Mouse (Mus musculus) cerebellum, adult 11 months (tissue): Measurements from ENCODE around the gene Gm6904.
A peak's percentile ranks its signal among the peaks of the same experiment; 100 is the strongest.
"Not testable (repeated sequence)": the region's sequence is repeated elsewhere in the genome, so short reads cannot be mapped to it uniquely, and the experiment has no call there.

Experiments
- DNase-seq: peaks from one replicate; pipeline ENCODE4 v3.0.0; 2022

Gene Gm6904

DNA sequence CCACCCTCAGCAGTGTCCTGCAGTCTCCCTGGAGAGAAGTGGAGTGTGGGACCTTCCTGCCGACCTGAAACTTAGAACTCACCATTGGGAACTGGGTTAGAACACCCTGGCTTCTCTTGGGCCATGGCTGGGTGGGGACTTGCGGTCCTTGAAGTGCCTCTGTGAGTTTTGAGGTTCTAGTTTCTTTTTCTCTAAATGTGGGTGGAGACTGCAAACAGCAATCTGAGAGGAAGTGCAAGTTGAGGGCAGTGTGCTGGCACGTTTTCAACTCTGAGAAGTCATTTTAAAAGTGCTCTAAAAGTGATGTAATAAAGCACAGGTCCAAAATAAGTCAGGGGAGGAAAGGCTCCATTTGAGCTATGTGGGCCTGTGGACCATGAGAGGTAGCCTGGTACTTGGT lies at the start of gene Gm6904:
TSS of gene Gm6904 (minus strand) at position 161 of the 400 bp plus-strand sequence.
- DNase-seq: no peak

DNA sequence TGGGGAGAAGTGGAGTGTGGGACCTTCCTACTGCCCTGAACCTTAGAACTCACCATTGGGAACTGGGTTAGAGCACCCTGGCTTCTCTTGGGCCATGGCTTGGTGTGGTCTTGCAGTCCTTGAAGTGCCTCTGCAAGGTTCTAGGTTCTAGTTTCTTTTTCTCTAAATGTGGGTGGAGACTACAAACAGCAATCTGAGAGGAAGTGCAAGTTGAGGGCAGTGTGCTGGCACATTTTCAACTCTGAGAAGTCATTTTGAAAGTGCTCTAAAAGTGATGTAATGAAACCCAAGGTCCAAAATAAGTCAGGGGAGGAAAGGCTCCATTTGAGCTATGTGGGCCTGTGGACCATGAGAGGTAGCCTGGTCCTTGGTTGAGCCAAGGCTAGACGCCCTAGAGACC lies 37.4 kb upstream of the Gm6904 start, which contains the start of gene Phf11a:
TSS of gene Phf11a (minus strand) at position 132 of the 400 bp plus-strand sequence.
- not testable (repeated sequence) for DNase-seq

DNA sequence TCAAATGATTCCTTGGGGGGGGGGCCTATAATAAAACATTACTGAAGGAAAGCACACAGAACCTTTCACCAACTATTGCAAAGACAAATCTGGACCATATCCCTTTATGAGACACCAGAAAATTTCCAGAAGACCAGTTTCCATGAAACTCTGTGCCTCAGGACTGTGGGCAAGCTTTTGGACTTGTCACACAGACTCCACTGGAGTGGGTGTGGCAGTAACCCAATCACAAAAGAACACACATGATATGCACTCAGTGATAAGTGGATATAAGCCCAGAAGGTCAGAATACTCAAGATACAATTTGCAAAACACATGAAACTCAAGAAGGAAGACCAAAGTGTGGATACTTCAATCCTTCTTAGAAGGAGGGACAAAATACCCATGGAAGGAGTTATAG lies 31.8 kb upstream of the Gm6904 start:
- DNase-seq: not testable (repeated sequence)

GRCm38 (mm10) chr14:59274961-59275360 lies 14.9 kb upstream of the Gm6904 start:
- DNase-seq: not testable (repeated sequence)

- DNase-seq: not testable (repeated sequence)
Measured at GRCm38 (mm10) chr14:59255861-59256260, 4.2 kb downstream of the Gm6904 start.

GRCm38 (mm10) chr14:59250350-59250749 lies 9.7 kb downstream of the Gm6904 start:
- not testable (repeated sequence) for DNase-seq

- DNase-seq: no peak
Measured at GRCm38 (mm10) chr14:59233635-59234034, 26.4 kb downstream of the Gm6904 start.

DNA sequence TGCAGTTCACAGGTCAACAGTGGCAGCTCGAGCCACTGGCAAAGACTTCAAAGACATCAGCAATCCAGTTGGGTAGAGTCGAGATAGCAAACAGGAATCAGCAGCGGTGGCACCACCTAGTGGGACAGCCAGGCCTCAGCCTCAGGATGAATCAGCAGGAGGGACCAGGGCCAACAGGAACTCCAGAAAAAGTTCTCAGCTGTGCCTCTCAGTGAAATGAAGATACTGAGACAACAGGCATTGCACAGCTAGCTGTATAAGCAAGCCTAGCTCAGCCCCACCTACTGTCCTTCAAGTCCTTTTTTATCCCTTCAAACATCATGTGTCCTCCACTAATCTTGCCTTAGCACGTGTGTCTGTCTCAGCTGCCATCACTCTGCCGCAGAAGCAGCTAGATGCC lies 28.0 kb downstream of the Gm6904 start:
- no peak for DNase-seq

DNA sequence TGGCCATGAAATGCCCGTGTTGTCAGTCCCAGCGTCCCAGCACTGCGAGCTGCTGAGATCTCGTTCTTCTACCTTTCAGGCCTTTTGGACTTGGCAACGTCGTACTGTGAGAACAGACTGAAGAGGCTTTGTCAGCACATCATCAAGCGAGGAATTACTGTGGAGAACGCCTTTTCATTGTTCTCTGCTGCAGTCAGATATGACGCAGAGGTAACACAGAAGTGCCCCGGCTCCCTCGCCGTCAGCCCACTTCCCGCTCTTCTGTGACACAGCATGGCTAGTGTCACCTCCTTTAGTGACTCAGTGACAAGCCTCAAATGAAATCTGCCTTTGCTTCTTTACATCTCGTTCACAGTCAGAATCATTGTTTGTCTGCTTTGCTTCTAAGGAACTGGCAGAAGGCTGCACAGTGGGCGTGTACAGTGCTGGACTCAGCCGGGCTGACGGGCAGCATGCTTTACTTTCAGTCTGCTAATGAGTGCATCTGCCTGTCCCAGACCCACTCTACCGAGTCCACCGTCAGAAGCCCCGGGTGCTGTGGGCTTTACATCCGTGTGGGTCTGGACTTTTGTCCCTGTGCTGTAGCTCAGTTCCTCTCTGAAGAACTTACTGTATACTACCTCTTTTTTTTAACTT lies 29.6 kb downstream of the Gm6904 start:
- DNase-seq: no peak

DNA sequence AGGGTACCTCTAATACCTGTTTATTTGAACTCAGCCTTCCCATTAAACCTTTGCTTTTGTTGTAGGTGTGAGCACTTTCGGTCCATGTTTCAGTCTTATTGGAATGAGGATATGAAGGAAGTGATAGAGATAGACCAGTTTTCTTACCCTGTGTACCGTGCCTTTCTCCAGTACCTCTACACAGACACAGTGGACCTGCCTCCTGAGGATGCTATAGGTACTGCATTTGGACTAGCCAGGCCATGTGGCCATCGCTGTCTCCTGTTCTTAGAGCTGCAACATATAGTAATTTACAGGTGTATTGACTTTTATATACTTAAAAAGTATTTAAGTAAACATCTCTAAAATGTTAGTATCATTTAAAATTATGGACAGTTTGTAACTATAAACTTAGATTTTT lies 30.2 kb downstream of the Gm6904 start:
- DNase-seq: no peak

DNA sequence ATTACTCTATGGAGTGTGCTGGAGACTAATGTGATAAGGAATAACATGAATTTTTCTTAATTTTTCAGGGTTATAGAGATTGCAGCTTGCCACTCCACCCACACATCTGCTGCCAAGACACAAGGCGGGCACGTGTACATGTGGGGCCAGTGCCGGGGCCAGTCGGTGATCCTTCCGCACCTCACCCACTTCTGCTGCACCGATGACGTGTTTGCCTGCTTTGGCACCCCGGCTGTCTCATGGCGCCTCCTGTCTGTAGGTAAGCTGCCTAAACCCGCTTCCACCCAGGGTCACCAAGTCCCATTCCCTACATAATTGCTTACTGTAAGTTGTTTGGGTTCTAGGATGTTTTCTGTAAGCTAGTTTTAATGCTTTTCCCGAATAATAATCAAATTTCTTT lies 33.8 kb downstream of the Gm6904 start:
- no peak for DNase-seq

DNA sequence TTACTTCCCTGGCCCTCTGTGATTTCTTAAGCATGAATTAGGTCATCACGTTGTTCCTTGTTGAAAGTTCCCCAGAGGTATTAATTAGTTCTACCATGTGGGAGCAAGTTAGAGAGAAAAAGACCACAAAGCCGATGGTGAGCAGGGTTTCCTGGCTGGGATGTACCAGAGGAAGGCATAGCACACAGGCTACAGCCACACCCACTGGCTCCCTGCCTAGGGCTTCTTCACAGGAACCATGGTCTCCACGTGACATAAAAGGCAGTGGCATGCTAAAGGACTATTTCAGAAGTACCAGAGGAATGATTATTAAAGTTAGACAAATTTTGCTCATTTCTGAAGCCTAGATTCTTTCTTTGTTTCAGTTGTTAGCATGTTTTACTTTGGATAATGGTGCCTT lies 40.8 kb downstream of the Gm6904 start:
- no peak for DNase-seq

DNA sequence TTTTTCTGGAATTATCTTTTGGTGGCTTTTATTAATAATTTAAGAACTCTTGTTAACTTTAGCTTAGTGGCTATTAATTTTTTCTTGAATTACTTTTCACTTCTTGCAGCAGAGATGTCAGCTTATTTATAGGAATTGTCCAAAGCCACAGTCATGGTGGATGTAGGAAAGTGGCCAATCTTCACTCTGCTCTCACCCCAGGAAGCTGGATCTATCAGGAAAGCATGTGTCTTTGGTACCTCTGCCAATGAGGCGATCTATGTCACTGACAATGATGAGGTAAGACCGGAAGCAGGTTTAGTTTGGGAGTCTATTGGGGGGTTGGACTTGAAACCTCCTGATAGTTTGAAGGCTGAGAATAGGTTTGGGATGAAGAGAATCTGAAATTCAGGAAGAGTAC lies 50.2 kb downstream of the Gm6904 start:
- DNase-seq: peak; percentile 18

DNA sequence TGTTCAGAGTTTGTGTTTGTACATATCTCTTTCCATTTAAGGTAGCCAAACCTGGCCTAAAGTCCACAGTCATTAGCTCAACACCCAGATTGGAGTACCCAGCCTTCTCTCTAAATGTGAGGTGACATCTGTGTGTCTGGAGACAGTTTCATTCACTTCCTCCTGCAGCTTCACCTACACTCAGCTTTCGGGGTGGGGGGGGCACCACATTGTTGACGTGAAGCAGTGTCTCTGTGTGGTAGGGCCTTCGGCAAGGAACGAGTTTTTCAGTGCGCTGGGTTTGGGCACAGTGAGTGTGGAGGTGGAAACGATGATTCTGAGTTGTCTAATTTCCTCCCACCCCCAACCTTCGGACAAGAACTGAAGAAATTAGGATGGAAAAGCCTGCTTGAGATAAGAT lies 51.0 kb downstream of the Gm6904 start:
- no peak for DNase-seq

- DNase-seq: no peak
Measured at GRCm38 (mm10) chr14:59205976-59206583, 53.9 kb downstream of the Gm6904 start.

DNA sequence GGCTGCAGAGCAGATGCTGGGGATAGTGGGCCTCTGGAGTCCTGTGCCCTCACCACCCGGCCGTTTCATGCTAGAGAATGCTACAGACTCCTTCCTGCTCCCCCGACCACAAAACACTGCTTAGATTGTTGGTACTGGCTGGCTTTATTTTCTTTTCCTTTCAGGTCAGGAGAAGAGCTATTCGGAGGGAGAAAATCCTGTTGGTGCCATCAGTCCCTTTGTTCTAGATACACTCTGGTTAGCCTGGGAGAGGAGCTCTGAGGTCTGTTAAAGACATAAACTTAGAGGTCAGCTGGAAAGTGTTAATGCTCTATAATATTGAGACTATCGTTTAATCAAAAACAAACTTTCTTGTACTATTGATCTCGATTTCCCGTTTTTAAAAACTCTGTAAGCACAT lies 54.6 kb downstream of the Gm6904 start:
- DNase-seq: no peak

GRCm38 (mm10) chr14:59201604-59202215 lies 58.3 kb downstream of the Gm6904 start:
- DNase-seq: no peak

- DNase-seq: peak; percentile 93
Measured at GRCm38 (mm10) chr14:59200711-59201603, 59.1 kb downstream of the Gm6904 start, which contains the start of gene Rcbtb1. TSS of gene Rcbtb1 (plus strand) at chr14:59201209.
